Mouse (Mus musculus): ENCODE results near the gene Rps3a1.

DNA sequence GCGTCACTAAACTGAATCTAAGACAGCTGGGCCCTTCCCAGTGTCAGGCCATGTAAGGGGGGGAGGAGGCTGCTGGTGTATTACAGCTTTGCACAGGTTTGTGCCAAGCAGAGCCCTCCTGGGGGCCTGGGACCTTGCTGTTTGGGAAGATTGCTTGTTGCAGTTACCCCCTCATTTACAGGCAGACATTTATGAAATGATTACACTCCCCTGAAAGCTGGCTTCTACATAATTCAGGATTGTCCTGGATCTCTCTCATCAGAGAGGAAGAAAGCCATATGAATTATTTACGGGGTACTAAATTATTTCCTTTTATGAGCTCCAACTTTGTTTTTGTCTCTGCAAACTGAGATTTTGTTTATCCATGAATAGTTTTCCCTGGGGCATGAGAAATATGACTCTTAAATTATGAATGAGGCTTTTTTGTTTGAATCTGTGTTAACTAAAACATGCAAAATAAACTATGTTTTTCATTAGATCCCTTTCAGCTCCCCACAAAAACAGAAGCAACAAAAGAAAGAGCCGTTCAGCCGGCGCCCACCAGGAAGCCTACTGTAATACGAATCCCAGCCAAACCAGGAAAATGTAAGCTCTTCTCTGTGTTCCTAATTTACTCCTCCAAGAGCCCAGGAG, 49.2 kb downstream of the Rps3a1 start:
- no peak for TF ChIP-seq CTCF (IDR thresholded peaks at IDR 0.05; ENCODE audit: control insufficient read depth, insufficient read depth, insufficient read length)
- TF ChIP-seq MAX (IDR thresholded peaks at IDR 0.05) = no peak
- TF ChIP-seq USF1 (IDR thresholded peaks at IDR 0.05; ENCODE audit: low read depth) = no peak
- no peak for TF ChIP-seq CEBPB (IDR thresholded peaks at IDR 0.05; ENCODE audit: low read depth)
- TF ChIP-seq MYOD1 (IDR thresholded peaks at IDR 0.05; ENCODE audit: control insufficient read depth, insufficient read length, low read depth) = no peak
- no peak for TF ChIP-seq MYOG (IDR thresholded peaks at IDR 0.05; ENCODE audit: control insufficient read depth, extremely low read depth, insufficient read length)
- TF ChIP-seq FOSL1 (IDR thresholded peaks at IDR 0.05; ENCODE audit: insufficient read depth, low read length, poor library complexity, severe bottlenecking) = no peak
